Mouse (Mus musculus) limb, embryonic 10.5 days (tissue): ENCODE results near the gene AI464131. TPM values are rescaled to one million over a fixed set of nuclear protein-coding genes. Genes with fewer than 3 reads are reported as not detected.
"Not testable (repeated sequence)": the region's sequence is repeated elsewhere in the genome, so short reads cannot be mapped to it uniquely, and the experiment has no call there.

Experiments
- DNase-seq: peaks from one replicate; pipeline ENCODE4 v3.0.0-alpha.2; 2017; ENCODE audit warnings: low spot score
- H3K27ac ChIP-seq: fragments of 300-500 bp; sonication (generic); 2 replicates; pipeline ENCODE4 v1.5.1; 2016; ENCODE audit warnings: mild to moderate bottlenecking
- H3K27me3 ChIP-seq: fragments of 300-500 bp; sonication (generic); 2 replicates; pipeline ENCODE4 v1.6.1; 2016; ENCODE audit warnings: low read depth, mild to moderate bottlenecking; ENCODE audit not compliant: poor library complexity, severe bottlenecking
- H3K36me3 ChIP-seq: fragments of 300-500 bp; sonication (generic); 2 replicates; pipeline ENCODE4 v1.6.1; 2016; ENCODE audit warnings: mild to moderate bottlenecking, moderate library complexity
- H3K4me1 ChIP-seq: fragments of 300-500 bp; sonication (generic); 2 replicates; pipeline ENCODE4 v1.6.1; 2016
- H3K4me3 ChIP-seq: fragments of 300-500 bp; sonication (generic); 2 replicates; pipeline ENCODE4 v1.5.1; 2016; ENCODE audit warnings: mild to moderate bottlenecking, moderate library complexity
- H3K9me3 ChIP-seq: fragments of 300-500 bp; sonication (generic); replicated peaks from 2 replicates; pipeline ENCODE4 v1.6.1; 2016; ENCODE audit warnings: mild to moderate bottlenecking
- WGBS: fragments of 180-500 bp; shearing (Covaris S2); methylation state at CpG from one replicate; pipeline ENCODE4 v1.1.7; 2016; 5-methylcytosine and 5-hydroxymethylcytosine counted together
- polyA plus RNA-seq: library from polyadenylated mRNA; unstranded; fragments of >200 nt; fragmentation: Nextera tagmentation; extraction: Ambion mirVana; gene quantifications from 2 replicates; pipeline ENCODE4 v1.2.1, GENCODE M21; 2016

Gene AI464131
- polyA plus RNA-seq, 1 experiment from 2014 or later: 5.2 TPM

GRCm38 (mm10) chr4:41479456-41479804 is 23.4 kb downstream of the AI464131 start:
- peaks cover 9% of the 10 kb centered on the region; the same call in 1 of the 2 replicates for H3K36me3 ChIP-seq
- WGBS: 78% methylated on average over 1 of the region's 1 CpGs
- H3K27me3 ChIP-seq: no peaks in the 10 kb centered on the region
- DNase-seq: no peak
- H3K27ac ChIP-seq: no peak overlapping the region
- peaks cover 38% of the 10 kb centered on the region for H3K4me1 ChIP-seq
- no peaks in the 10 kb centered on the region for H3K9me3 ChIP-seq
- no peak overlapping the region for H3K4me3 ChIP-seq

- Histone ChIP-seq H3K27ac (no peak overlapping the region), H3K36me3 (peaks cover 9% of the 10 kb centered on the region; the same call in 1 of the 2 replicates), H3K27me3 (no peaks in the 10 kb centered on the region), H3K9me3 (no peaks in the 10 kb centered on the region), H3K4me3 (no peak overlapping the region), H3K4me1 (peaks cover 38% of the 10 kb centered on the region)
- WGBS: 73% methylated on average over 4 of the region's 4 CpGs
- no peak for DNase-seq
These were observed 24.0 kb downstream of the AI464131 start for GRCm38 (mm10) chr4:41478751-41479455.

GRCm38 (mm10) chr4:41477648-41478160 is 25.2 kb downstream of the AI464131 start:
- H3K36me3 ChIP-seq: peaks cover 9% of the 10 kb centered on the region; the same call in 1 of the 2 replicates
- no peaks in the 10 kb centered on the region for H3K9me3 ChIP-seq
- no peak overlapping the region for H3K27ac ChIP-seq
- no peaks in the 10 kb centered on the region for H3K27me3 ChIP-seq
- no peak overlapping the region for H3K4me3 ChIP-seq
- H3K4me1 ChIP-seq: peaks cover 38% of the 10 kb centered on the region
- 82% methylated on average over 9 of the region's 9 CpGs for WGBS
- DNase-seq: no peak

GRCm38 (mm10) chr4:41471384-41471689 is 31.5 kb downstream of the AI464131 start:
- H3K4me3 ChIP-seq: no peak overlapping the region
- H3K36me3 ChIP-seq: peaks cover 4% of the 10 kb centered on the region; the same call in 1 of the 2 replicates
- peaks cover 25% of the 10 kb centered on the region for H3K4me1 ChIP-seq
- H3K27ac ChIP-seq: no peak overlapping the region
- DNase-seq: no peak
- WGBS: 94% methylated on average over 1 of the region's 1 CpGs
- H3K27me3 ChIP-seq: no peaks in the 10 kb centered on the region
- H3K9me3 ChIP-seq: no peaks in the 10 kb centered on the region

GRCm38 (mm10) chr4:41470684-41471383 is 32.0 kb downstream of the AI464131 start:
- DNase-seq: no peak
- H3K4me3 ChIP-seq: no peak overlapping the region
- no peaks in the 10 kb centered on the region for H3K9me3 ChIP-seq
- no peaks in the 10 kb centered on the region for H3K27me3 ChIP-seq
- no peak overlapping the region; the same call in 1 of the 2 replicates for H3K27ac ChIP-seq
- 46% methylated on average over 5 of the region's 5 CpGs for WGBS
- H3K4me1 ChIP-seq: peaks cover 26% of the 10 kb centered on the region
- H3K36me3 ChIP-seq: peaks cover 4% of the 10 kb centered on the region; the same call in 1 of the 2 replicates

GRCm38 (mm10) chr4:41470051-41470683 is 32.7 kb downstream of the AI464131 start:
- 62% methylated on average over 7 of the region's 7 CpGs for WGBS
- no peak for DNase-seq
- Histone ChIP-seq H3K4me1 (peaks cover 31% of the 10 kb centered on the region), H3K9me3 (no peaks in the 10 kb centered on the region), H3K27ac (no peak overlapping the region; the same call in 1 of the 2 replicates), H3K27me3 (no peaks in the 10 kb centered on the region), H3K4me3 (no peak overlapping the region), H3K36me3 (peaks cover 4% of the 10 kb centered on the region; the same call in 1 of the 2 replicates)

- Histone ChIP-seq H3K9me3 (no peaks in the 10 kb centered on the region), H3K27ac (peak overlapping the region; percentile 33), H3K4me1 (peaks cover 31% of the 10 kb centered on the region), H3K4me3 (no peak overlapping the region), H3K27me3 (no peaks in the 10 kb centered on the region), H3K36me3 (peaks cover 4% of the 10 kb centered on the region; the same call in 1 of the 2 replicates)
- DNase-seq: no peak
- WGBS: 55% methylated on average over 10 of the region's 10 CpGs
These were observed 33.7 kb downstream of the AI464131 start for GRCm38 (mm10) chr4:41469199-41469598.

- peaks cover 4% of the 10 kb centered on the region; the same call in 1 of the 2 replicates for H3K36me3 ChIP-seq
- H3K27ac ChIP-seq: peak overlapping the region; percentile 33; the same call in 1 of the 2 replicates
- peak; percentile 66 for DNase-seq
- H3K4me1 ChIP-seq: peaks cover 36% of the 10 kb centered on the region
- H3K4me3 ChIP-seq: no peak overlapping the region
- whole genome bisulfite sequencing: 60% methylated on average over 17 of the region's 17 CpGs
- no peaks in the 10 kb centered on the region for H3K27me3 ChIP-seq
- H3K9me3 ChIP-seq: no peaks in the 10 kb centered on the region
These were observed 34.3 kb downstream of the AI464131 start for GRCm38 (mm10) chr4:41468396-41469080.

- no peaks in the 10 kb centered on the region for H3K9me3 ChIP-seq
- no peaks in the 10 kb centered on the region for H3K27me3 ChIP-seq
- peaks cover 16% of the 10 kb centered on the region for H3K36me3 ChIP-seq
- 7% methylated on average over 17 of the region's 17 CpGs for WGBS
- H3K27ac ChIP-seq: peak overlapping the region; percentile 92
- H3K4me3 ChIP-seq: peak overlapping the region; percentile 71
- peaks cover 33% of the 10 kb centered on the region for H3K4me1 ChIP-seq
- no peak for DNase-seq
These were observed 37.6 kb downstream of the AI464131 start for GRCm38 (mm10) chr4:41465287-41465665.

- peak; percentile 95 for DNase-seq
- WGBS: under 1% methylated on average over 70 of the region's 70 CpGs
- Histone ChIP-seq H3K27me3 (no peaks in the 10 kb centered on the region), H3K4me3 (peak within 1 kb of the TSS; percentile 71), H3K9me3 (no peaks in the 10 kb centered on the region), H3K27ac (peak within 1 kb of the TSS; percentile 92), H3K4me1 (peaks cover 26% of the 10 kb centered on the region), H3K36me3 (peaks cover 18% of the 10 kb centered on the region)
These were observed 38.3 kb downstream of the AI464131 start, which contains the start of the genes Kif24 and Nudt2 for GRCm38 (mm10) chr4:41464345-41465286. Gene Kif24 (minus strand): TSS chr4:41464887. Gene Nudt2 (plus strand): TSS chr4:41465151.

GRCm38 (mm10) chr4:41463051-41463738 is 39.7 kb downstream of the AI464131 start:
- DNase-seq, H3K9me3 ChIP-seq, H3K27ac ChIP-seq, H3K27me3 ChIP-seq: not testable (repeated sequence)
- Histone ChIP-seq H3K4me1 (peaks cover 19% of the 10 kb centered on the region), H3K36me3 (peaks cover 18% of the 10 kb centered on the region), H3K4me3 (peak overlapping the region; percentile 71; the same call in 1 of the 2 replicates)
- 79% methylated on average over 3 of the region's 3 CpGs for WGBS
